Mouse (Mus musculus) adrenal gland (tissue): ENCODE measurements around the gene Sry.

Experiments used
- intact Hi-C: fragments of 180-260 bp; cut with DNase I; formaldehyde crosslinking; loops from one replicate; pipeline ENCODE4 v1.15.1; 2025
- long read RNA-seq, 2 experiments: library from polyadenylated mRNA; unstranded; transcript quantifications; one replicate each; pipeline ENCODE4 v2.0.0; 2020; ENCODE audit warnings: borderline replicate concordance in 1 of 2; ENCODE audit not compliant: insufficient replicate concordance in 1 of 2

Gene Sry
- long read RNA-seq, experiment 1 = 0 reads
- long read RNA-seq, experiment 2 = 0 reads

DNA sequence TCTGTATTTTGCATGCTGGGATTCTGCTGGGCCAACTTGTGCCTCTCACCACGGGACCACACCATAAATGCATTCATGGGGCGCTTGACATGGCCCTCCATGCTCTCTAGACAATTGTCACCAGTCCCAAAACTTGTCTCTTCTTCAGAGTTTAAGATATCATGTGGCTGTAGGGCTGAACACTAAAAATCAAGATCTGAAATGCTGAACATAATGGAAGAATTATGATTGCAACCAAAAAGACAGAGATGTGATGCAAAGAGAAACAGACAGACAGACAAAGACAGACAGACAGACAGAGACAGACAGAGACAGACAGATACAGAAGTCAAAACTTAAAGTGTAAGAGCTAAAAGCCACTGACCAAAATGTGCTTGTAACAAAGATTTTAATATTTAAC lies at the start of gene Sry:
Gene Sry (minus strand): TSS at position 101 of the 400 bp plus-strand sequence.
- intact Hi-C loops = no loop called here
